Mouse (Mus musculus) small intestine, adult 2 months (tissue): ENCODE measurements around the gene Lrp1.

Source experiments
- CTCF ChIP-seq: fragments of 200-500 bp; IDR thresholded peaks from 2 replicates; pipeline ENCODE4 v1.5.1; 2012; ENCODE audit warnings: low read depth, mild to moderate bottlenecking, control low read depth, inconsistent platforms, low read length, moderate library complexity, mixed read lengths; ENCODE audit not compliant: insufficient replicate concordance, insufficient read length; ENCODE audit errors: extremely low read depth
- POLR2A ChIP-seq: fragments of 200-500 bp; IDR thresholded peaks from 2 replicates; pipeline ENCODE4 v1.6.1; 2012; ENCODE audit warnings: low read depth, mild to moderate bottlenecking, control low read depth, inconsistent platforms, low read length, moderate library complexity

- TF ChIP-seq CTCF (no peak), POLR2A (no peak)
Observed at GRCm38 (mm10) chr10:127543916-127544315, 77.0 kb downstream of the Lrp1 start.
